Mouse (Mus musculus) ES-Bruce4 (cell line): Measurements from ENCODE around the gene Prkar1b.

Experiments used
- CTCF ChIP-seq: IDR thresholded peaks from one replicate; pipeline ENCODE4 v1.8.1; 2011; ENCODE audit warnings: low read depth, low read length
- EP300 ChIP-seq: IDR thresholded peaks from 2 replicates; pipeline ENCODE4 v1.6.1; 2011; ENCODE audit warnings: low read depth, low read length; ENCODE audit not compliant: insufficient read depth
- POLR2A ChIP-seq: IDR thresholded peaks from one replicate; pipeline ENCODE4 v1.8.1; 2011; ENCODE audit warnings: low read length; ENCODE audit not compliant: insufficient read depth

- no peak for TF ChIP-seq POLR2A
- no peak for TF ChIP-seq CTCF
- no peak for TF ChIP-seq EP300
These were observed 103.2 kb downstream of the Prkar1b start for GRCm38 (mm10) chr5:139046636-139047035.
